Mouse (Mus musculus): Measurements from ENCODE around the gene Rtn2. TPM values are rescaled to one million over a fixed set of nuclear protein-coding genes. Genes with fewer than 3 reads are reported as not detected.

The Rtn2 gene
- 9.9 and 10.8 TPM in 2 replicates for total RNA-seq (2012; rRNA removed)

DNA sequence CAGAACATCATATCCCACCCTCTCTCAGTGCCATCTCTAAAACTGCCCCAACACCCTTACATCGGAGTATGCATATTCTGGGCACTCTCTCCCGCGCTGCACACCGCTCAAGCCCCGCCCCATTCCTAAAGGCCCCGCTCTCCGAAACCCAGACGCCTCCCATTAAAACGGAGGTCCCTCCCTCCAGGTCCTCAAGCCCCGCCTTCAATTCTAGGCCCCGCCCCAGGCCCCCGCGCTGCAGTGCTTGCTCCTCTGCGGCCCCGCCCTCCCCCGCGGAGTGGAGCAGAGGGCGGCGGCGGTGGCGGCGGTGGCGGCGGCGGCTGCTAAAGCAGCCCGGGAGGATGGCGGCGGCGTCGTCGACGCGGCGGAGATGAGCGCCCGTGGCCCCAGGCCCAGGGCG is at the start of gene Rtn2:
Gene Rtn2, plus strand, starts transcription at position 240 of the 400 bp plus-strand sequence.
- TF ChIP-seq ZNF384 (IDR thresholded peaks at IDR 0.05; ENCODE audit: low read depth, low read length), result no peak
- no peak for TF ChIP-seq ZC3H11A (IDR thresholded peaks at IDR 0.05; ENCODE audit: borderline replicate concordance, low read depth, low read length)
- no peak for TF ChIP-seq CHD2 (IDR thresholded peaks at IDR 0.05; ENCODE audit: low read depth, low read length)
- no peak for TF ChIP-seq HCFC1 (IDR thresholded peaks at IDR 0.05; ENCODE audit: borderline replicate concordance, insufficient read depth, low read length)
- TF ChIP-seq MAFK (IDR thresholded peaks at IDR 0.05; ENCODE audit: insufficient read depth, low read depth, low read length), result no peak
- H3K27ac ChIP-seq (ENCODE audit: insufficient read depth, low read depth, low read length, poor library complexity, severe bottlenecking), result no peak within 1 kb of the TSS
- peaks cover 0 to 6% of the 10 kb centered on the region in 2 experiments; a peak in 1 of 4 replicates for H3K4me1 ChIP-seq (ENCODE audit: control insufficient read depth in 2 of 2, insufficient read depth in 2 of 2, low read length in 2 of 2, poor library complexity in 1 of 2)
- H3K9ac ChIP-seq (ENCODE audit: insufficient read depth, low read depth, low read length, poor library complexity, severe bottlenecking), result peak within 1 kb of the TSS; percentile 80
- H3K9me3 ChIP-seq (ENCODE audit: control insufficient read depth, insufficient read depth, low read depth, low read length), result no peaks in the 10 kb centered on the region
- no peaks in the 10 kb centered on the region; the same call in 1 of the 2 replicates for H3K36me3 ChIP-seq (ENCODE audit: control insufficient read depth, insufficient read depth, low read length, poor library complexity, severe bottlenecking)
- in situ Hi-C loops (cut with MboI; ENCODE audit: low sequenced_read_pairs in 2 of 2, unreplicated experiment in 2 of 2), result loop anchor here in 1 of 2 experiments (5.0 kb wide), 1 partner anchor 100 kb away; no protein-coding TSS in a partner anchor
- DNase-seq (ENCODE audit: low read depth, low spot score), result peak; percentile 88
- peak within 1 kb of the TSS; percentile 56 to 90 for H3K4me3 ChIP-seq (ENCODE audit: insufficient read depth in 1 of 2, low read depth in 1 of 2, low read length in 2 of 2, poor library complexity in 1 of 2, severe bottlenecking in 1 of 2)

DNA sequence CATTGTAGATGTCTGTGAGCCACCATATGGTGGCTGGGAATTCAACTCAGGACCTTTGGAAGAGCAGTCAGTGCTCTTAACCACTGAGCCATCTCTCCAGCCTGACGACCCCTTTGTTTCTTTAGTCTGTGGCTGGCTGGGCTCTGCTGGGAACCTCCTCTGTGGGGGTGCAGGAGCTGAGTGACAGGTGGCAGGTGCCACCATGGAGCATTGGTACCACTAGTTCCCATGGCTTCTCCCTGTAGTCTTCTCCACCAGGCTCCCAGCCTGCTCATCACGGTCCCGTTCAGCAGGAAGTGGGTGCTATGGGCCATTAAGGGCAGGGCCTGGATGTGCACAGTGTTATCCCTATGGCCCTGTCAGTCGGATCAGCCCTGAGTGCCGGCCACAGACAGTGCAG is 47.8 kb upstream of the Rtn2 start:
- H3K4me1 ChIP-seq (ENCODE audit: control insufficient read depth in 2 of 2, insufficient read depth in 2 of 2, low read length in 2 of 2, poor library complexity in 1 of 2), result peaks cover 0 to 3% of the 10 kb centered on the region in 2 experiments; a peak in 1 of 4 replicates
- no peak overlapping the region for H3K27ac ChIP-seq (ENCODE audit: insufficient read depth, low read depth, low read length, poor library complexity, severe bottlenecking)
- TF ChIP-seq HCFC1 (IDR thresholded peaks at IDR 0.05; ENCODE audit: borderline replicate concordance, insufficient read depth, low read length) (no peak), CHD2 (IDR thresholded peaks at IDR 0.05; ENCODE audit: low read depth, low read length) (no peak), ZC3H11A (IDR thresholded peaks at IDR 0.05; ENCODE audit: borderline replicate concordance, low read depth, low read length) (no peak), ZNF384 (IDR thresholded peaks at IDR 0.05; ENCODE audit: low read depth, low read length) (no peak), MAFK (IDR thresholded peaks at IDR 0.05; ENCODE audit: insufficient read depth, low read depth, low read length) (no peak)
- in situ Hi-C loops (cut with MboI; ENCODE audit: low sequenced_read_pairs in 2 of 2, unreplicated experiment in 2 of 2), result no loop called here
- peaks cover 2% of the 10 kb centered on the region; the same call in 1 of the 2 replicates for H3K36me3 ChIP-seq (ENCODE audit: control insufficient read depth, insufficient read depth, low read length, poor library complexity, severe bottlenecking)
- H3K9me3 ChIP-seq (ENCODE audit: control insufficient read depth, insufficient read depth, low read depth, low read length), result no peaks in the 10 kb centered on the region
- no peak overlapping the region for H3K9ac ChIP-seq (ENCODE audit: insufficient read depth, low read depth, low read length, poor library complexity, severe bottlenecking)
- H3K4me3 ChIP-seq (ENCODE audit: insufficient read depth in 1 of 2, low read depth in 1 of 2, low read length in 2 of 2, poor library complexity in 1 of 2, severe bottlenecking in 1 of 2), result no peak overlapping the region
- no peak for DNase-seq (ENCODE audit: low read depth, low spot score)

DNA sequence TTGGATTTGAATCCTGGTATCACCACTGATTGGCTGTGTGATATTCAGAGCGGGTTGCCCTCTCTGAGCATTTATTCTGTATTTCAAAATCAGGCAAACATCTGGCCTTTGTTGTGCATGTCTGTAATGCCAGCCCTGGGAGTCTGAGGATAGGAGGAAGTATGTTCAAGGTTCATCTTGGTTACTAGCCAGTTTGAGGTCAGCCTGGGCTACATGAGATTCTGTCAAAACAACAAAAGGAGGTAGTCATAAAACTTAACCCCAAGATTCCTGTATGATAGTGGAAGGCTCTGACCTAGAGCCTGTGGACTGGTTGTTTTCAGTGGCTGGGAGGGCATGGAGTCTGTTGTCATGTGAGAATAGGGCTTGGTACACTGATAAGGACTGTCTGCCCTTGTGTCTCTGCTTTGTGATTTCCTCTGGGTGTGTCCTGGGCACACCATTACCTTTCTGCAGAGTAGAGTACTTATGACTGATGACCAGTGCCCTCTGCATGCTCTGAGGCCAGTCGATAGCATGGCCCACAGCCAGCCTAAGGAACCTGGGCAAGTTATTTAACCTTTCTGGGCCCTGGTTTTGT is 47.2 kb upstream of the Rtn2 start:
- no peak for DNase-seq (ENCODE audit: low read depth, low spot score)
- Histone ChIP-seq H3K9me3 (ENCODE audit: control insufficient read depth, insufficient read depth, low read depth, low read length) (no peaks in the 10 kb centered on the region), H3K4me3 (ENCODE audit: insufficient read depth in 1 of 2, low read depth in 1 of 2, low read length in 2 of 2, poor library complexity in 1 of 2, severe bottlenecking in 1 of 2) (no peak overlapping the region), H3K9ac (ENCODE audit: insufficient read depth, low read depth, low read length, poor library complexity, severe bottlenecking) (no peak overlapping the region), H3K36me3 (ENCODE audit: control insufficient read depth, insufficient read depth, low read length, poor library complexity, severe bottlenecking) (peaks cover 2% of the 10 kb centered on the region; the same call in 1 of the 2 replicates), H3K27ac (ENCODE audit: insufficient read depth, low read depth, low read length, poor library complexity, severe bottlenecking) (no peak overlapping the region), H3K4me1 (ENCODE audit: control insufficient read depth in 2 of 2, insufficient read depth in 2 of 2, low read length in 2 of 2, poor library complexity in 1 of 2) (peaks cover 0 to 7% of the 10 kb centered on the region in 2 experiments; a peak in 2 of 4 replicates)
- TF ChIP-seq CHD2 (IDR thresholded peaks at IDR 0.05; ENCODE audit: low read depth, low read length), result no peak
- TF ChIP-seq ZC3H11A (IDR thresholded peaks at IDR 0.05; ENCODE audit: borderline replicate concordance, low read depth, low read length), result no peak
- TF ChIP-seq MAFK (IDR thresholded peaks at IDR 0.05; ENCODE audit: insufficient read depth, low read depth, low read length), result no peak
- TF ChIP-seq ZNF384 (IDR thresholded peaks at IDR 0.05; ENCODE audit: low read depth, low read length), result no peak
- TF ChIP-seq HCFC1 (IDR thresholded peaks at IDR 0.05; ENCODE audit: borderline replicate concordance, insufficient read depth, low read length), result no peak
- in situ Hi-C loops (cut with MboI; ENCODE audit: low sequenced_read_pairs in 2 of 2, unreplicated experiment in 2 of 2), result no loop called here

DNA sequence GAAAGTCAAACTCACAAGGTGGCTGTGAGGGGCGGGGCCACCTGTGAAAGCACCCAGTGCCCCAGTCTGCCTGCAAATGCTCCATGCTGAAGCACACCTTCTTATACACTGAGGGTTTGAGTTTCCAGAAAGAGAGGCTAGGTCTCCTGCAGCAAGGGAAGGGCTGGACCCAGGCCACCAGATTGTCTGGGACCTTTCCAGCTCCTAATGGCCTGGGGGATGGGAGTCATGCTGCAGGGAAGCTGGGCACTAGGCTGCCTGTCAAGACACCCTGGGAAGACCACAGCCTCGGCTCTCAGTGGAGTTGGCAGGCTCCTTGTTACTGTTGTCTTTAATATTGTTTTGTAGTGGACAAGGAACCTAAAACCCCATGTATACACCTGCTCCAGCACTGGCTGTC is 46.0 kb upstream of the Rtn2 start:
- no peak overlapping the region for H3K27ac ChIP-seq (ENCODE audit: insufficient read depth, low read depth, low read length, poor library complexity, severe bottlenecking)
- H3K4me1 ChIP-seq (ENCODE audit: control insufficient read depth in 2 of 2, insufficient read depth in 2 of 2, low read length in 2 of 2, poor library complexity in 1 of 2), result peaks cover 4 to 12% of the 10 kb centered on the region in 2 experiments; a peak in 3 of 4 replicates
- no peak for DNase-seq (ENCODE audit: low read depth, low spot score)
- TF ChIP-seq MAFK (IDR thresholded peaks at IDR 0.05; ENCODE audit: insufficient read depth, low read depth, low read length), result no peak
- TF ChIP-seq HCFC1 (IDR thresholded peaks at IDR 0.05; ENCODE audit: borderline replicate concordance, insufficient read depth, low read length), result no peak
- TF ChIP-seq ZNF384 (IDR thresholded peaks at IDR 0.05; ENCODE audit: low read depth, low read length), result no peak
- no peak for TF ChIP-seq ZC3H11A (IDR thresholded peaks at IDR 0.05; ENCODE audit: borderline replicate concordance, low read depth, low read length)
- no peak for TF ChIP-seq CHD2 (IDR thresholded peaks at IDR 0.05; ENCODE audit: low read depth, low read length)
- no peak overlapping the region for H3K4me3 ChIP-seq (ENCODE audit: insufficient read depth in 1 of 2, low read depth in 1 of 2, low read length in 2 of 2, poor library complexity in 1 of 2, severe bottlenecking in 1 of 2)
- in situ Hi-C loops (cut with MboI; ENCODE audit: low sequenced_read_pairs in 2 of 2, unreplicated experiment in 2 of 2), result no loop called here
- H3K36me3 ChIP-seq (ENCODE audit: control insufficient read depth, insufficient read depth, low read length, poor library complexity, severe bottlenecking), result no peaks in the 10 kb centered on the region
- no peak overlapping the region for H3K9ac ChIP-seq (ENCODE audit: insufficient read depth, low read depth, low read length, poor library complexity, severe bottlenecking)
- H3K9me3 ChIP-seq (ENCODE audit: control insufficient read depth, insufficient read depth, low read depth, low read length), result no peaks in the 10 kb centered on the region
